Mouse (Mus musculus): ENCODE data around the gene BC024978.

DNA sequence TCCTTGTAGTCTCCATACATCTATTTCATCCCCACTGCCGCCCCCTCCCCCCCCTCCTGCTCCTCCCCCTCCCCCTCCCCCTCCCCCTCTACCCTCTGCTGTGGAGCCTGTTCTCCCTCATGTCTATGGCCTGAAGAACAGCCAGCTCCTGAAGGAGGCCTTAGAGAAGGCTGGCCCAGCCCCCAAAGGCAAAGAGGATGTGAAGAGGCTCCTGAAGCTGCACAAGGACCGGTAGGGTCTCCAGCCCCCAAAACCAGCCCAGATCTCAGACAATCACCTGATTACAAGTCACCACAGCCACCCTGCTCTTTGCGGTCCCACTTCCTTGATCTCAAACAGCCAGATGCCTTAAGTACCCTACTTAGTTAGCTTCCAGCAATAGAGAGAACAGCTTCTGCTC lies 1.6 kb downstream of the BC024978 start:
- no peak for TF ChIP-seq CTCF (IDR thresholded peaks at IDR 0.05)
- TF ChIP-seq EP300 (IDR thresholded peaks at IDR 0.05) = no peak

Data from lung, postnatal 0 days (tissue).